Mouse (Mus musculus) bone marrow macrophage, adult 2 months (primary cell): Measurements from ENCODE around the gene Tnni3k. TPM values are rescaled to one million over a fixed set of nuclear protein-coding genes. Genes with fewer than 3 reads are reported as not detected.

Experiments used
- H3K27ac ChIP-seq: 2 replicates; pipeline ENCODE4 v1.5.1; 2012; ENCODE audit warnings: low read depth, low read length; ENCODE audit not compliant: insufficient read depth
- H3K4me1 ChIP-seq: 2 replicates; pipeline ENCODE4 v1.6.1; 2012; ENCODE audit warnings: low read length; ENCODE audit not compliant: control insufficient read depth, insufficient read depth
- H3K4me3 ChIP-seq: 2 replicates; pipeline ENCODE4 v1.5.1; 2012; ENCODE audit warnings: mild to moderate bottlenecking, low read length, moderate library complexity; ENCODE audit not compliant: insufficient read depth
- CTCF ChIP-seq: IDR thresholded peaks from 2 replicates; pipeline ENCODE4 v1.5.1; 2012; ENCODE audit warnings: low read depth, mild to moderate bottlenecking, low read length, moderate library complexity
- POLR2A ChIP-seq: IDR thresholded peaks from 2 replicates; pipeline ENCODE4 v1.6.1; 2012; ENCODE audit warnings: mild to moderate bottlenecking, low read depth, low read length, borderline replicate concordance
- polyA plus RNA-seq: library from polyadenylated mRNA; stranded (reverse); fragments of >200 nt; gene quantifications from 2 replicates; pipeline ENCODE4 v1.2.4, GENCODE M21; 2012; ENCODE audit not compliant: missing spikeins, insufficient read depth, insufficient read length

The Tnni3k gene
- polyA plus RNA-seq, 1 experiment, result not detected

DNA sequence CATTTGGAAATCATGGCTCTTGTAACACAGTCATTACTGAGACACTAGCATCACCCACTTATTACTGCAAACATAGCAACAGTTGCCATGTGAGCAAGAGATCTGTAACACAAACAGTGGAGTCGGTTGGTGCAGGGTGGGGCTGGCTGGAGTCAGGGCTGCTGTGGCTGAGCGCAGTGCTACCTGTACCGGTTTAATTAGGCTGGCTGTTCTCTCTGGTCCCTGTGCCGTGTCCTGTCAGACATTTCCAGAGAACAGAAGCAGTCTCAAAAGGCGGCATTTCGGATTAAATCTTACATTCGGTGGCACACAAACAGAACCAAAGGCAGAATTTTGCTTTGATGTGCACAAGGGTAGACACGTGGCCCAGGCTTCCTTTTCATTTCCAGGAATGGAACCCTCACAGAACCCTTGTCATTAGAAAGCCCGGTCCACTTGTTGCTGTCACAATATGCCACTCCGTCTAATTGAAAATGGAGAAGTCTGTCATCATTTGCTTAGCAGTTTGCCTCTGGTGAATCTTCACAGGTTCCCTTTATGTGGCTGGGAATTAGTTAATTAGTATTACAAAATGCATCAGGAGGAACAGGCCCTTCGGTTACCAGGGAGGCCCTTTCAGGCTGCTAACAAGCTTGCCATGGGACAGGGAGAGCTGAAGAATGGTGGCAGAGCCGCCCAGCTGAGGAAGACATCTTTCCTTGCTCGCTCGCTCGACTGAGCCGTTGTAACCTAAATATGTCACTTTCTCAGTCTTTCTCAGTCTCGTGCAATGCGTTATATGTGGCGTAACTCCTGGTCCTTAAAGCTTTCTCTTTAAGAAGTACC is 238.2 kb downstream of the Tnni3k start:
- no peak overlapping the region for H3K4me3 ChIP-seq
- TF ChIP-seq POLR2A (no peak), CTCF (no peak)
- no peak overlapping the region for H3K27ac ChIP-seq
- peaks cover 5% of the 10 kb centered on the region; the same call in 1 of the 2 replicates for H3K4me1 ChIP-seq

GRCm38 (mm10) chr3:154816231-154816630 is 239.0 kb downstream of the Tnni3k start:
- Histone ChIP-seq H3K4me1 (peaks cover 5% of the 10 kb centered on the region; the same call in 1 of the 2 replicates), H3K4me3 (no peak overlapping the region), H3K27ac (no peak overlapping the region)
- TF ChIP-seq CTCF (no peak), POLR2A (no peak)

- H3K4me1 ChIP-seq, result peaks cover 5% of the 10 kb centered on the region; the same call in 1 of the 2 replicates
- no peak overlapping the region for H3K4me3 ChIP-seq
- TF ChIP-seq CTCF (no peak), POLR2A (no peak)
- H3K27ac ChIP-seq, result no peak overlapping the region
Observed at GRCm38 (mm10) chr3:154815606-154816005, 239.6 kb downstream of the Tnni3k start.

DNA sequence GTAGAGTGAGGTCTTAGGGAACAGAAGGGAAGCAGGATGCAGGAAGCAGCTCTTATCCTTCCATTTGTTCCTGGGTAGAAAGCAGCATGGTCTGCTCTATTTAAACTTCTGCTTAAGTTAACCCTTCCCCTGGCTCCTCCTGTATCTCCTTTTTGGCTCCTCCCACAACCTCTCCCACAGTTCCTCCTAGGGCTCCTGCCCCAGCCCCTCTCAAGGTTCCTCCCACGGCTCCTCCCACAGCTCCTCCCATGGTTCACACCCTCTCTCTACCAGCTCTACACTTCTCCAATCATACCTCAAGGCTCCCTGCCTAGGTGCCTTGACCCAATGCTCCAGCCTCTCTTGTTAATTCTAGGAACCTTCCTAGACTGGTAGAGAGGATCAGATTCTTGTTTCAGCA is 242.3 kb downstream of the Tnni3k start:
- Histone ChIP-seq H3K27ac (no peak overlapping the region), H3K4me1 (peaks cover 5% of the 10 kb centered on the region; the same call in 1 of the 2 replicates), H3K4me3 (no peak overlapping the region)
- TF ChIP-seq POLR2A (no peak), CTCF (no peak)

- Histone ChIP-seq H3K4me1 (peaks cover 2% of the 10 kb centered on the region; the same call in 1 of the 2 replicates), H3K27ac (no peak overlapping the region), H3K4me3 (no peak overlapping the region)
- TF ChIP-seq CTCF (no peak), POLR2A (no peak)
Observed at GRCm38 (mm10) chr3:154811833-154812232, 243.4 kb downstream of the Tnni3k start.

DNA sequence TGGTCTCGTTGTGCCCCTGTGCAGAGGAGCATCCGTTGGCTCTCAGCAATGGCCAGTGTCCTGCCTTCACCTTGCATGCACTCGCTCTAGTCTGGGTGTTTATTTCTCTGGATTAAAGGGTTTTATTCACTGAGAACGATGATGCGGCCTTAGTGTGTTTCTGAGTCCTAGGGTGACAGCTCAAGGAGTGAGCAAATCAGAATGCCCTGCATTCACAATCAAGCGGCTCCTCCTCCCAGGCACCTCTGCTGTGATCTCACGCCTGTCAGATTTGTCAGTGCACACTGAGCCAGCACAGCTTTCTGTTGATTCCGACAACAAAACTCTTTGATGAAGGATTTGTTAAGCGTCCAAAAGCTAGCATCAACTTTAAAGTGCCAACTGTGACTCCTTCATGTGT is 243.9 kb downstream of the Tnni3k start:
- H3K27ac ChIP-seq, result no peak overlapping the region
- no peaks in the 10 kb centered on the region for H3K4me1 ChIP-seq
- TF ChIP-seq CTCF, result no peak
- no peak for TF ChIP-seq POLR2A
- no peak overlapping the region for H3K4me3 ChIP-seq

DNA sequence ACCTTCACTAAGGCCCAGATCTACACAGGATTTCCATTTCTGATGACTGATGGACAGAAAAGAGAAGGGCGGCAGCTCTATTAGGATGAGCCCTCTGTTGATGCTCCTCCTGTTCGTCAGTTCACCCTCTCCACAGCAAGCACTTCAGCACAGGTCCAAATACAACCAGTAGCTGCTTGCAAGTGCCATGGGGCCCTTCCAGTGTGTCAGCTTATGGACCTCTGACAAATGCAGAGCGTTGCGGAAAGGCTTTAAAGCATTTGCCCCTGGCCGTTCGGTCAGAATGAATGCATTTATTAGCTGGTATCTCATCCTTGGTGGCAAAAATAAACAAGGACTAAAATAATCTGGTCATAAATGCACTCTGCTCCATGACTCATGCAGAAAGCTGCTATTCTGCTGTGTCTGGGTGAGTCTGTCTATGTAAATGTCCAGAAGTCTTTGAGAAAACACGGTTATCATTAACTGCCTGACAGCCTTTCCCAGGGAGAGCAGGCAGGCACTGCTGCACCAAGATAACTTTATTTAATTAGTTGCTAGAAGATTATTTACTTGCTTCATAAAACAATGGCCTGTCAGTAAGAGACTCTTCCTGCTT is 244.8 kb downstream of the Tnni3k start:
- Histone ChIP-seq H3K4me3 (no peak overlapping the region), H3K27ac (no peak overlapping the region), H3K4me1 (no peaks in the 10 kb centered on the region)
- TF ChIP-seq POLR2A, result no peak

GRCm38 (mm10) chr3:154806626-154807025 is 248.6 kb downstream of the Tnni3k start:
- H3K4me3 ChIP-seq, result no peak overlapping the region
- H3K4me1 ChIP-seq, result no peaks in the 10 kb centered on the region
- TF ChIP-seq POLR2A, result no peak
- no peak for TF ChIP-seq CTCF
- no peak overlapping the region for H3K27ac ChIP-seq

DNA sequence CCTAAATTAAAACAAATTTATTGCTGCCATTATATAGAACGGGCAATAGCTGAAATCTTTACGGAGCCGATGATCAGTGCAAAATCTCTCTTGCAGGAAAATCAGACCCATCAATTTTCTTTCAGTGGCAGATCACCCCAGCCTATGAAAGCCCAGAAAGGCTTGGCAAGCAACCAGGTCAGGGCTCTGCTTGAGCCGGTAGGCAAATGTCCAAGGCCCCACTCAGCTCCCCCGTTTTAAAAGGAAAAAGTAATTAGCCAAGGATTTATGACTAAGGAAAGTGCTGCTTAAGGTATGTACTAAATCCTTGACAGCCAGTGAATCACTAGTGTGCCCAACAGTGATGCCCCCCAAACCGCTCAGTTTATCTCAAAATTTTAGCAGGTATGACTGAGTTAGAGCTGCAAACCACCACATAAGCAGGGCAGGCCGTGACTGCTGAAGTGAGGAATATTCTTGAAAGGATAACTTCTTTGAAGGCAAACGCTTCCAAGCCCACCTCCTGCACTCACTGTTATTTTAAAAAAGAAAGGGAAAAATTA is 254.2 kb downstream of the Tnni3k start:
- Histone ChIP-seq H3K4me3 (no peak overlapping the region), H3K27ac (no peak overlapping the region), H3K4me1 (no peaks in the 10 kb centered on the region)
- TF ChIP-seq POLR2A (no peak), CTCF (no peak)

DNA sequence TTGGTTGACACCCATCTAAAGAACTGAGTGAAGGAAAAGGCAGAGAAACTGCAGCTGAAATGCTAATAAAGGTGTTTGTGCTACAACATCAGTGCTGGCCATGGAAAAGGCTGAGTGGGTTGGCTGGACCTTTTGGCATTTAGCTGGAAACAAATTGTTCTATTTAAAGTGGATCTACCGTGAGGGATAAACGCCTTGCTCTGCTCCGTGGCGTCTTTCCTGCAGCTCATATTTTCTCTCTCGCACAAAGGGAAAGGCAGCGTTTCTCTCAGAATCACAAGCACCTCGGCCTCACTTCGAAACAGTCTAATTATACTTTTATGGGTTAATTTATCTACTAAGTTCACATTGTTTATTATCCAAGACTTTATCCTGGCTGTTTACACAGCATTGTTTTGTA is 254.8 kb downstream of the Tnni3k start:
- Histone ChIP-seq H3K27ac (no peak overlapping the region), H3K4me3 (no peak overlapping the region), H3K4me1 (no peaks in the 10 kb centered on the region)
- TF ChIP-seq CTCF (no peak), POLR2A (no peak)

DNA sequence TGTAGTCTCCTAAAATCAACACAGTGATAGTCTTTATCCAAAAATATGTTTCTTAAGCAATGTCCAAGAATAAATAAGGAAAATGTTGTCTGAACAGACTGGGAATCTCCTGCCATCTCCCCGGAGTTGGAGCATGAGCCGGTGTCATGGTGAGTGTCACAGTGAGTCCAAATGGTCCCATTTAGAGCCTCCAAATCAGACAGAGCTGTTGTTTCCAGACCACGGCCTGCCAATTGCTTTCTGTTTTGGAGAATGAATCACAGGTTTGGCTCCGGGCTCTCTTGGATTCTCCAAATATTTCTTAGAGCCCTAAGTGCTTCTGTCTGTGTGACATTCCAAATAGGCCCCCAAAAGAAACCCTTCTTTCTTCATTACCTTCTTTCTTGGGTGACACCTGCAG is 256.4 kb downstream of the Tnni3k start:
- Histone ChIP-seq H3K4me3 (no peak overlapping the region), H3K4me1 (no peaks in the 10 kb centered on the region), H3K27ac (no peak overlapping the region)
- TF ChIP-seq CTCF (no peak), POLR2A (no peak)
